Mouse (Mus musculus) stomach, postnatal 0 days (tissue): ENCODE measurements around the gene Jak1.

ENCODE experiments used
- CTCF ChIP-seq: IDR thresholded peaks from 2 replicates; pipeline ENCODE4 v1.5.1; 2016; ENCODE audit warnings: antibody characterized with exemption, low read depth, mild to moderate bottlenecking, moderate library complexity
- EP300 ChIP-seq: optimal IDR thresholded peaks from 2 replicates; pipeline ENCODE3; 2016; ENCODE audit warnings: antibody characterized with exemption

GRCm38 (mm10) chr4:101141768-101142167 lies 123.3 kb downstream of the Jak1 start:
- TF ChIP-seq CTCF (no peak), EP300 (no peak)
